Mouse (Mus musculus): ENCODE results near the gene Zfp871.

GRCm38 (mm10) chr17:32738406-32738805 lies 49.7 kb downstream of the Zfp871 start:
- TF ChIP-seq CTCF (IDR thresholded peaks at IDR 0.05; ENCODE audit: borderline replicate concordance, extremely low read depth, insufficient read depth, insufficient read length) = no peak
- TF ChIP-seq POLR2A (IDR thresholded peaks at IDR 0.05; ENCODE audit: borderline replicate concordance, extremely low read depth, insufficient read depth, insufficient read length, poor library complexity, severe bottlenecking) = no peak

Measured in brain, embryonic 14.5 days (tissue).